Mouse (Mus musculus) kidney, embryonic 16.5 days (tissue): ENCODE results near the gene Tmem97. TPM values are rescaled to one million over a fixed set of nuclear protein-coding genes. Genes with fewer than 3 reads are reported as not detected.
"Not testable (repeated sequence)": the region's sequence is repeated elsewhere in the genome, so short reads cannot be mapped to it uniquely, and the experiment has no call there.

Source experiments
- ATAC-seq: fragments of 200-750 bp; cut with Nextera tagmentation; 2 replicates; pipeline ENCODE4 v1.8.0; 2017; ENCODE audit warnings: moderate TSS enrichment; ENCODE audit not compliant: low FRiP score, low TSS enrichment
- H3K27ac ChIP-seq: fragments of 300-500 bp; sonication (generic); 2 replicates; pipeline ENCODE4 v1.5.1; 2014; ENCODE audit warnings: low read length
- H3K27me3 ChIP-seq: fragments of 300-500 bp; sonication (generic); 2 replicates; pipeline ENCODE4 v1.6.1; 2014; ENCODE audit warnings: low read length, control low read depth, mixed read lengths; ENCODE audit not compliant: insufficient read depth
- H3K36me3 ChIP-seq: fragments of 300-500 bp; sonication (generic); 2 replicates; pipeline ENCODE4 v1.6.1; 2014; ENCODE audit warnings: low read length, control low read depth, mixed read lengths; ENCODE audit not compliant: insufficient read depth
- H3K4me1 ChIP-seq: fragments of 300-500 bp; sonication (generic); 2 replicates; pipeline ENCODE4 v1.6.1; 2014; ENCODE audit warnings: low read length, control low read depth, mixed read lengths; ENCODE audit not compliant: insufficient read depth
- H3K4me2 ChIP-seq: fragments of 300-500 bp; sonication (generic); replicated peaks from 2 replicates; pipeline ENCODE4 v1.6.1; 2014; ENCODE audit warnings: low read depth, low read length
- H3K4me3 ChIP-seq: fragments of 300-500 bp; sonication (generic); 2 replicates; pipeline ENCODE4 v1.5.1; 2014; ENCODE audit warnings: mild to moderate bottlenecking, low read length
- H3K9ac ChIP-seq: fragments of 300-500 bp; sonication (generic); replicated peaks from 2 replicates; pipeline ENCODE4 v1.6.1; 2014; ENCODE audit warnings: low read length
- H3K9me3 ChIP-seq: fragments of 300-500 bp; sonication (generic); 2 replicates; pipeline ENCODE4 v1.6.1; 2016; ENCODE audit warnings: low read length, control low read depth
- WGBS: fragments of 180-500 bp; shearing (Covaris S2); extraction: QIAGEN DNeasy Blood & Tissue Kit; methylation state at CpG from one replicate; pipeline ENCODE4 v1.1.7; 2014; 5-methylcytosine and 5-hydroxymethylcytosine counted together
- polyA plus RNA-seq: library from polyadenylated mRNA; unstranded; fragments of >200 nt; fragmentation: Nextera tagmentation; extraction: Ambion mirVana; gene quantifications from 2 replicates; pipeline ENCODE4 v1.2.1, GENCODE M21; 2015

Gene Tmem97
- polyA plus RNA-seq, 1 experiment from 2014 or later, result 70.7 TPM

DNA sequence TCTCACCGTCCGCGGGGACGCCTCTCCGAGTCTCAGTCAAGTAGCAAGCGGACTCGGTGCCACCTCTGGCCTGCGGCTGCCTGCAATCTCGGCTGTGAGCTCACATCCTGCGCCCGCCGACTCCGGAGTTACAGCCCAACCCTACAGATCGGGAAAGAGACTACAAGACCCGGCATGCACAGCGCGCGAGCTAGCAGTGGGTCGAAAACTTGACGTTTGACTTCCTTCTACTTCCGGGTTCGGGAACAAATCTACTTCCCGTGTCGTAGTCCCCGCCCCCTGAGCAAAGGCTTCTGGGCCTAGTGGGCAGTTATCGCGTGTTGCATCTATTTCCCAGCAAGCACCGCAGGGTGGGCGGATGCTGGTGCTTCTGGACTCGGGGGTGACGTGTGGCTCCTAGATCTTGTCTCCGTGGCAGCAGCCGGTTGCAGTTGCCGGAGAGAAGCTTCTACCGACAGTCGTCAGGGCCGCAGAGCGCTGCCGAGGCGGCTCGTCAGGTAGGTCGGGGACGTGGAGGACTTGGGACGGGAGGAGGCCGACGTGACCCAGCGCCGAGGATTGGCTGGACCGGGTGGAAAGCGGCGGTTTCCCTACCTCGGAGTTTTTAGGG, 14.4 kb downstream of the Tmem97 start, which contains the start of the genes Tnfaip1 and Ift20:
Gene Tnfaip1 (minus strand): TSS at position 253 of the 610 bp plus-strand sequence.
Gene Ift20 (plus strand): TSS at position 282 of the 610 bp plus-strand sequence.
- H3K4me2 ChIP-seq, result peak within 1 kb of the TSS; percentile 79
- peak within 1 kb of the TSS; percentile 88 for H3K9ac ChIP-seq
- peaks cover 15% of the 10 kb centered on the region for H3K36me3 ChIP-seq
- peaks cover 20% of the 10 kb centered on the region for H3K4me1 ChIP-seq
- no peaks in the 10 kb centered on the region for H3K27me3 ChIP-seq
- H3K4me3 ChIP-seq, result peak within 1 kb of the TSS; percentile 87
- peak; percentile 98 for ATAC-seq
- H3K9me3 ChIP-seq, result no peaks in the 10 kb centered on the region
- H3K27ac ChIP-seq, result peak within 1 kb of the TSS; percentile 96
- WGBS, result under 1% methylated on average over 52 of the region's 52 CpGs

DNA sequence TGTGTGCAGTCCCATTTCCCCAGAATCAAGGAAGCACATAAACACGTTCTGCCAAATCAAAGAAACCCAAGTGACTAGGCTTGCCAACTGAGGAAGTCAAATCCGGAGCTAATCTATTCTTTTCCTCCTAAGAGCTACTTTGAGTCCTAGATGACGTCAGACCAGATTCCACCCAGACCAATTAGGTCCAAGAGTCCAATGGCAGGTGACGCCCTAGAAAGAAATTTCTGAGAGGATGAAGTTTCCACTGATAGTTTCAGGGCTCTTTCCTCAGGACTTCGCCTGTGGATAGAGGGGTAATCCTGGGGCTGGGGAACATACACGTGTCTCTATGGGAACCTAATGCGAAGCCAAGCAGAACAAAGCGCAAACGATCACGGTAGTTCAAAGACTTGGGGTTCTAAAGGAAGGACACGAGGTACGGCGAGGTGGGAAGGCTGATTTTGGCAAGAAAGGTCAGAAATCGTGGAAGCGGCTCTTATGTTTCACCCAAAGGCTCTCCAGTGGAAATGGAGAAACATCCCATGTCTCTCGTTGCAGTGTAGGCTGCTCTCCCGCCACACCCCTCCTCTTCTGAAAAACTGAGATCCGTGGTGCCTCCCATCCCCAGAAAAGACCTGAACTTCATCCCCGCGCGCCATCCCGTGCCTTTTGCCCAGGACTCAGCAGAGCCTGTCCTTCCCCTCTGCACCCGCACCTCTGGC, 15.0 kb downstream of the Tmem97 start:
- peak; percentile 7; the same call in 1 of the 2 replicates for ATAC-seq
- Histone ChIP-seq H3K27me3 (no peaks in the 10 kb centered on the region), H3K36me3 (peaks cover 9% of the 10 kb centered on the region), H3K4me2 (peak overlapping the region; percentile 76), H3K9ac (peak overlapping the region; percentile 84), H3K4me3 (peak overlapping the region; percentile 87), H3K27ac (peak overlapping the region; percentile 96), H3K4me1 (peaks cover 27% of the 10 kb centered on the region), H3K9me3 (no peaks in the 10 kb centered on the region)
- WGBS, result under 1% methylated on average over 23 of the region's 23 CpGs

DNA sequence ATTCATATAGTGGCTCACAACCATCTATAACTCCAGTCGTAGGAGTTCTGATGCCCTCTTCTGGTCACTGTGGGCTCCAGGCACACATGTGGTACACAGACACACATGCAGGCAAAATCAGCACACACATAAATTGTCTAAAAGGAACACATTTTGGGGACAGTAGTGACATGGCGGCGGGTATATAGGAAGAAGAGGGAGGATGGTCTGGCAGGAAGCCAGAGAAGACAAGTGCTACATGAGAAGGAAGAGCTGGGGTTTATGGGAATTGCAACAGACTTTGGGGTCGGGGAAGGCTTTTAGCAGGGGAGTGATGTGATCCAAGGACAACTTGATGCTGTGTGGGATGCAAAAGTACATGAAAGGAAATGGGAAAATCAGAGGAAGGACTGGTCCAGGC, 16.1 kb downstream of the Tmem97 start:
- peak overlapping the region; percentile 87 for H3K4me3 ChIP-seq
- H3K27me3 ChIP-seq, result no peaks in the 10 kb centered on the region
- peaks cover 34% of the 10 kb centered on the region for H3K4me1 ChIP-seq
- 82% methylated on average over 4 of the region's 4 CpGs for WGBS
- no peak overlapping the region for H3K27ac ChIP-seq
- peak overlapping the region; percentile 84; the same call in 1 of the 2 replicates for H3K9ac ChIP-seq
- peaks cover 6% of the 10 kb centered on the region for H3K36me3 ChIP-seq
- ATAC-seq, result no peak
- H3K4me2 ChIP-seq, result peak overlapping the region; percentile 76
- H3K9me3 ChIP-seq, result no peaks in the 10 kb centered on the region

DNA sequence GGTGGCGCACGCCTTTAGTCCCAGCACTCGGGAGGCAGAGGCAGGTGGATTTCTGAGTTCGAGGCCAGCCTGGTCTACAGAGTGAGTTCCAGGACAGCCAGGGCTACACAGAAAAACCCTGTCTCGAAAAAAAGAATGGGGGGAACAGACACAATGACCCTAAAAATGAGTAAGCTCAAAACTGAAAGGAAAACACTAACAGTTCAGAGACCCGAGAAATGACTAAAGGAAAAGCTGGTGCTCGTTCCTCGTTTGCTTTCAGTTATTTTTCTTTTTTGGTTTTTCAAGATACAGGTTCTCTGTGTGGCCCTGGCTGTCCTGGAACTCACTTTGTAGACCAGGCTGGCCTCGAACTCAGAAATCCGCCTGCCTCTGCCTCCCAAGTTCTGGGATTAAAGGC, 19.1 kb downstream of the Tmem97 start:
- H3K4me1 ChIP-seq, result peaks cover 29% of the 10 kb centered on the region

DNA sequence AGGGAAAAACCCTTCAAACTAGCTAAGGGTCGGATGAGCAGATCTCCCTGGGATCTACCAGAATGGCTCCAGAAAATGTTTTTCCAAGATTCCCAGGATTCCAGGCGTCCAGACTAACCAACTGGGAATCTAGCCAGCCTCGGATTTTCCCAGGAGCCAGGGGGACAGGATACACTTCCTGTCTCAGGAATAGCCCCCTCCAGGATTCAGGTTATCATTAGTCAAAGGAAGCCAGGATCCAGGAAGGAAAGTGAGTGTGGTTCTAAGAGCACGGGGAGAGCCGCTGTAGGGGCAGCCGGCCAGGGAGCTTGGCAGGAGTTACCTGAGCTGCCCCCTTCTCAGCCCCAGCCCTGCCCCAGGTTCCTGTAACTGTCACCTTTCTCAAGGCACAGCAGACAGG, 19.5 kb downstream of the Tmem97 start:
- Histone ChIP-seq H3K4me1 (peaks cover 29% of the 10 kb centered on the region), H3K4me3 (no peak overlapping the region), H3K9me3 (no peaks in the 10 kb centered on the region), H3K27me3 (no peaks in the 10 kb centered on the region), H3K27ac (peak overlapping the region; percentile 80), H3K9ac (0 out of 2 replicates have a peak overlapping the region, but pooled peaks have one; percentile 29), H3K4me2 (peak overlapping the region; percentile 19; the same call in 1 of the 2 replicates), H3K36me3 (peaks cover 35% of the 10 kb centered on the region)
- no peak for ATAC-seq
- 55% methylated on average over 6 of the region's 6 CpGs for WGBS

More for the DNA sequence above, 19.1 kb downstream of the Tmem97 start:
- H3K9ac ChIP-seq, ATAC-seq, H3K27me3 ChIP-seq, H3K4me2 ChIP-seq, H3K4me3 ChIP-seq, H3K9me3 ChIP-seq: not testable (repeated sequence)
- 87% methylated on average over 10 of the region's 10 CpGs for WGBS
- H3K36me3 ChIP-seq, result peaks cover 30% of the 10 kb centered on the region
- H3K27ac ChIP-seq, result peak overlapping the region; percentile 80

DNA sequence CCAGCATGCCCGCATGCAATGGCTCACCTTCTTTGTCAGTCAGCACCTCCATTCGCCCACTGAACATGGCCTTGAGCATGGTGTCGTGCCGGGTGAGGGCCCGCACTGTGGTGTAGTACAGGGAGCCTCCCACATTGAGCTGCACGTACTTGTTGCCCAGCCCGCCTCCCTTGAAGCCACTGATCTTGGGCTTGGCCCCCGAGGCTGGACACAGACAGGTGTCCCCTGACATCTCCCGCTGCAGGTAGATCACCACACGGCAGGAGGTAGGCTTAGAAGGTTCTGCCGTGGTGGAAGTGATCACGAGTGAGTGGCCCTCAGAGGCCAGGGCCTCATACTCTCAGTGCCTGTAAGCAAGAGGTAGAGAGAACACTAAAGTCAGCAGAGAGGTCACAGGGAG, 20.6 kb downstream of the Tmem97 start:
- H3K27me3 ChIP-seq, result no peaks in the 10 kb centered on the region
- H3K4me3 ChIP-seq, result no peak overlapping the region
- peak overlapping the region; percentile 80; the same call in 1 of the 2 replicates for H3K27ac ChIP-seq
- H3K36me3 ChIP-seq, result peaks cover 46% of the 10 kb centered on the region
- no peak overlapping the region for H3K9ac ChIP-seq
- no peak overlapping the region for H3K4me2 ChIP-seq
- ATAC-seq, result no peak
- H3K9me3 ChIP-seq, result no peaks in the 10 kb centered on the region
- 73% methylated on average over 12 of the region's 12 CpGs for WGBS
- H3K4me1 ChIP-seq, result peaks cover 27% of the 10 kb centered on the region

DNA sequence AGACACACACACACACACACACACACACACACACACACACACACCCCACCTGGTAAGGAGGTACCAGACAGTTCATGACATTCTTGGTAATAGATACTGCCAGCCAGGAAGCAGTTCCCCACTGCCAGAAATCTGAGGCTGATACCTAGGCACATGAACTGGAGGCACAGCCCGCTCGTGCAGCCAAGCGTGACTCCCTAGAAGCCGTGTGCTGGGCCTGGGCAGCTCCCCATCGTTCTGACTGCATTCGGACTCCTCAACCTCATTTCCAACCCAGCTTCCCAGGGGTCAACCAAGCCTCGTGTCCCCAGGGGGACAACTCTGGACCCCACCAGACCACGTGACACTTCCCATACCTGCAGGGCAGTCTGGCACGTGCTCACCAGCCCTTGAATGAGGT, 21.9 kb downstream of the Tmem97 start:
- ATAC-seq, result peak; percentile 72; the same call in 1 of the 2 replicates
- Histone ChIP-seq H3K9me3 (no peaks in the 10 kb centered on the region), H3K9ac (no peak overlapping the region), H3K4me3 (no peak overlapping the region), H3K27ac (peak overlapping the region; percentile 51), H3K4me2 (no peak overlapping the region), H3K36me3 (peaks cover 58% of the 10 kb centered on the region), H3K27me3 (no peaks in the 10 kb centered on the region), H3K4me1 (peaks cover 22% of the 10 kb centered on the region; the same call in 1 of the 2 replicates)
- WGBS, result 33% methylated on average over 9 of the region's 9 CpGs

DNA sequence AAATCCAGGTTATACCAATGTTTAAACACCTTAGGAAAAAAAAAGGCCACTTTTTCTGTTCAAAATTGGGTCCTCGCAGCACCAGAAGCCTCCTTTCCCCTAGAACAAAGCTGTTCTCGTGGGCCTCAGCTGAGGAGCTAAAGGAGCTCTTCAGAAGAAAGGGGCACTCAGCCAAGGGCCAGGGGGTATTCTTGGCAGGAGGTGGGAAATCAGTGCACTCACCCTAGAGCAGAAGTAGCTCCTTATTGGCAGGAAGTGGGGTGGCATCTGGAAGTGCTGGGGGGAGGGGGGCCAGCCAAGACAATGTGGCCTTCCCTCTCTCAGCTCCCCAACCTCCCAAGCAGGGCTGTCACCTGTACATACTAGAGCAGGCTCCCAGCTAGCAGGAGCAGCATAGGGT, 25.7 kb downstream of the Tmem97 start:
- no peak for ATAC-seq
- peaks cover 87% of the 10 kb centered on the region for H3K36me3 ChIP-seq
- peaks cover 6% of the 10 kb centered on the region; the same call in 1 of the 2 replicates for H3K4me1 ChIP-seq
- H3K9me3 ChIP-seq, result no peaks in the 10 kb centered on the region
- 82% methylated on average over 2 of the region's 2 CpGs for WGBS
- no peak overlapping the region for H3K9ac ChIP-seq
- H3K27me3 ChIP-seq, result no peaks in the 10 kb centered on the region
- H3K4me2 ChIP-seq, result no peak overlapping the region
- H3K27ac ChIP-seq, result no peak overlapping the region
- no peak overlapping the region for H3K4me3 ChIP-seq

DNA sequence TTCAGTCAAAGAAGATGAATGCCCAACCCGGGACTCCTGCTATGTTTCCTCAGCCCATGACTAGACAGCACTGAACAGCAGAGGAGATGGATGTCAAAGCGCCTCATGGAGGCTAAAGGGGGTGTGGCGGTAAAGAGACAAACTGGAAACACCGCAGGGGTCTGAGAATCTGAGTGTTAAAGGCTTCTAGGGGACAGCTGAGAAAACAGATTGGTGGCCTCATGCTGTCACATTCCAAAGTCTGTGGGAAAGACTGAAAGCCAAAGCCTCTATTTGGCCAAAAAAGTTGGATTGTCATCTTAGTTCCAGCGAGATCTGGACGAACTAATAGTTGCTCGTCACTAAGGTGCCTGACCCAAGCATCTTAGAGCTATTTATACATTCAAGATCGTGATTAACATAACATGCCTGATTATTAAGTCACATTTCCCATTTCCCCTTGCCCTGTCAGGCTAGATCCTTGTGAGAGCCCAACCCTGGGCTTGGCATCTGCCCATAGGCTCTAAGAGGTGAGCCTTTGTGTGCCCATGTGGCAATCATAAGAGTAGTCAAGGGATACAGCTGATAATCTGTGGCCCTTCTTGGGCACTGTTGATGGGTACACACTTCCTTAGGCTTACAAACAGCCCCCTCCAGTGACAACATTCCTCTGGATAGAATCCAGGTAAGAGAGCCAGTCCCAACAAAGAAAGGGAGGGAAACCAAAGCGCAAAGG, 27.2 kb downstream of the Tmem97 start:
- Histone ChIP-seq H3K9me3 (no peaks in the 10 kb centered on the region), H3K4me3 (no peak overlapping the region), H3K36me3 (peaks cover 93% of the 10 kb centered on the region), H3K27ac (no peak overlapping the region), H3K27me3 (no peaks in the 10 kb centered on the region), H3K4me2 (no peak overlapping the region), H3K9ac (no peak overlapping the region), H3K4me1 (no peaks in the 10 kb centered on the region)
- ATAC-seq, result no peak
- WGBS, result 85% methylated on average over 9 of the region's 9 CpGs
